Mouse (Mus musculus): ENCODE measurements around the gene Iqcg.

Iqcg gene

GRCm38 (mm10) chr16:33053141-33053540, 2.9 kb downstream of the Iqcg start:
- DNase-seq (ENCODE audit: low spot score in 2 of 2) = no peak

GRCm38 (mm10) chr16:33049809-33050208, 6.2 kb downstream of the Iqcg start:
- DNase-seq (ENCODE audit: low spot score in 2 of 2) = no peak

GRCm38 (mm10) chr16:33048686-33049085, 7.3 kb downstream of the Iqcg start:
- no peak for DNase-seq (ENCODE audit: low spot score in 2 of 2)

GRCm38 (mm10) chr16:33048004-33048403, 8.0 kb downstream of the Iqcg start:
- no peak for DNase-seq (ENCODE audit: low spot score in 2 of 2)

- DNase-seq (ENCODE audit: low spot score in 2 of 2) = no peak
Measured at GRCm38 (mm10) chr16:33043268-33043667, 12.8 kb downstream of the Iqcg start.

GRCm38 (mm10) chr16:33042682-33043081, 13.3 kb downstream of the Iqcg start:
- DNase-seq (ENCODE audit: low spot score in 2 of 2) = no peak

- DNase-seq (ENCODE audit: low spot score in 2 of 2) = no peak
Measured at GRCm38 (mm10) chr16:33036006-33036405, 20.0 kb downstream of the Iqcg start.

- no peak for DNase-seq (ENCODE audit: low spot score in 2 of 2)
Measured at GRCm38 (mm10) chr16:33026357-33026756, 29.7 kb downstream of the Iqcg start.

GRCm38 (mm10) chr16:33024456-33025104, 31.4 kb downstream of the Iqcg start:
- no peak for DNase-seq (ENCODE audit: low spot score in 2 of 2)

- DNase-seq (ENCODE audit: low spot score in 2 of 2) = peak; percentile 87 to 90
Measured at GRCm38 (mm10) chr16:33023750-33024149, 32.3 kb downstream of the Iqcg start.

- DNase-seq (ENCODE audit: low spot score in 2 of 2) = no peak
Measured at GRCm38 (mm10) chr16:33021381-33021780, 34.6 kb downstream of the Iqcg start.

GRCm38 (mm10) chr16:33019117-33019770, 36.8 kb downstream of the Iqcg start:
- DNase-seq (ENCODE audit: low spot score in 2 of 2) = no peak

- no peak for DNase-seq (ENCODE audit: low spot score in 2 of 2)
Measured at GRCm38 (mm10) chr16:33017677-33018349, 38.2 kb downstream of the Iqcg start.

- no peak for DNase-seq (ENCODE audit: low spot score in 2 of 2)
Measured at GRCm38 (mm10) chr16:33015986-33016385, 40.0 kb downstream of the Iqcg start.

- no peak for DNase-seq (ENCODE audit: low spot score in 2 of 2)
Measured at GRCm38 (mm10) chr16:33015396-33015907, 40.6 kb downstream of the Iqcg start.

- DNase-seq (ENCODE audit: low spot score in 2 of 2) = no peak
Measured at GRCm38 (mm10) chr16:33014921-33015320, 41.1 kb downstream of the Iqcg start.

- no peak for DNase-seq (ENCODE audit: low spot score in 2 of 2)
Measured at GRCm38 (mm10) chr16:33013801-33014200, 42.2 kb downstream of the Iqcg start.

- no peak for DNase-seq (ENCODE audit: low spot score in 2 of 2)
Measured at GRCm38 (mm10) chr16:33010166-33010565, 45.9 kb downstream of the Iqcg start.

GRCm38 (mm10) chr16:33007436-33007835, 48.6 kb downstream of the Iqcg start:
- no peak for DNase-seq (ENCODE audit: low spot score in 2 of 2)

- no peak for DNase-seq (ENCODE audit: low spot score in 2 of 2)
Measured at GRCm38 (mm10) chr16:33006888-33007287, 49.1 kb downstream of the Iqcg start.

- DNase-seq (ENCODE audit: low spot score in 2 of 2) = no peak
Measured at GRCm38 (mm10) chr16:33005216-33005615, 50.8 kb downstream of the Iqcg start.

GRCm38 (mm10) chr16:32992158-32992557, 63.9 kb downstream of the Iqcg start:
- peak; percentile 31 to 41 for DNase-seq (ENCODE audit: low spot score in 2 of 2)

GRCm38 (mm10) chr16:32984631-32985030, 71.4 kb downstream of the Iqcg start:
- no peak for DNase-seq (ENCODE audit: low spot score in 2 of 2)
